Mouse (Mus musculus) C2C12 (cell line): ENCODE data around the gene Arhgap21.

Source experiments
- CEBPB ChIP-seq: IDR thresholded peaks from one replicate; pipeline ENCODE4 v1.6.1; 2011; ENCODE audit warnings: low read depth, mild to moderate bottlenecking, control low read depth, moderate library complexity
- CTCF ChIP-seq: IDR thresholded peaks from one replicate; pipeline ENCODE4 v1.5.1; 2011; ENCODE audit not compliant: control insufficient read depth, insufficient read depth, insufficient read length

- TF ChIP-seq CEBPB (no peak), CTCF (no peak)
Measured at GRCm38 (mm10) chr2:20990907-20991306, 22.2 kb upstream of the Arhgap21 start.
